Mouse (Mus musculus) thymus, adult 2 months (tissue): ENCODE measurements at regions not wholly inside any gene's neighbourhood (a gene's known extent, or its start where the extent isn't known, plus 50 kb on each side); places are given as distances from the start of the nearest gene placed in this dataset.

ENCODE experiments used
- CTCF ChIP-seq: fragments of 200-500 bp; IDR thresholded peaks from 2 replicates; pipeline ENCODE4 v1.5.1; 2012; ENCODE audit warnings: mild to moderate bottlenecking, control low read depth, low read length, moderate library complexity, borderline replicate concordance; ENCODE audit not compliant: control insufficient read depth, poor library complexity, insufficient read depth; ENCODE audit errors: extremely low read depth
- POLR2A ChIP-seq: fragments of 200-500 bp; IDR thresholded peaks from 2 replicates; pipeline ENCODE4 v1.6.1; 2012; ENCODE audit warnings: mild to moderate bottlenecking, low read length, control low read depth, moderate library complexity; ENCODE audit not compliant: control insufficient read depth, poor library complexity, insufficient read depth; ENCODE audit errors: extremely low read depth

- TF ChIP-seq CTCF (no peak), POLR2A (no peak)
Observed at GRCm38 (mm10) chr7:136056876-136057484, 340.8 kb upstream of the Mki67 start.
